Mouse (Mus musculus): ENCODE results near the gene Lamb1. TPM values are rescaled to one million over a fixed set of nuclear protein-coding genes. Genes with fewer than 3 reads are reported as not detected.
A peak's percentile ranks its signal among the peaks of the same experiment; 100 is the strongest.

The Lamb1 gene
- 10 to 100 TPM; 10.8 to 13.2 TPM for total RNA-seq (2021)
- long read RNA-seq, experiment 1, full-length matches to known transcripts: 10 of 15 reads
- long read RNA-seq, experiment 1, partial matches to known transcripts: 4 of 15 reads
- long read RNA-seq, experiment 1, other reads (novel, unspliced or antisense): 1 of 15 reads
- long read RNA-seq, experiment 2, full-length matches to known transcripts: 2 of 8 reads
- long read RNA-seq, experiment 2, partial matches to known transcripts: 6 of 8 reads
- long read RNA-seq, experiment 2, other reads (novel, unspliced or antisense): 0 of 8 reads

- DNase-seq (ENCODE audit: low spot score): peak; percentile 63
Measured at GRCm38 (mm10) chr12:31265005-31265721, at the start of gene Lamb1. Lamb1 (plus strand) TSS chr12:31265234.

- DNase-seq (ENCODE audit: low spot score): no peak
Measured at GRCm38 (mm10) chr12:31217232-31217631, 47.8 kb upstream of the Lamb1 start.

- no peak for DNase-seq (ENCODE audit: low spot score)
Measured at GRCm38 (mm10) chr12:31218774-31219173, 46.3 kb upstream of the Lamb1 start.

- DNase-seq (ENCODE audit: low spot score): no peak
Measured at GRCm38 (mm10) chr12:31221522-31221921, 43.5 kb upstream of the Lamb1 start.

- DNase-seq (ENCODE audit: low spot score): no peak
Measured at GRCm38 (mm10) chr12:31222282-31222681, 42.8 kb upstream of the Lamb1 start.

- DNase-seq (ENCODE audit: low spot score): no peak
Measured at GRCm38 (mm10) chr12:31222741-31223140, 42.3 kb upstream of the Lamb1 start.

- DNase-seq (ENCODE audit: low spot score): no peak
Measured at GRCm38 (mm10) chr12:31225451-31225850, 39.6 kb upstream of the Lamb1 start.

GRCm38 (mm10) chr12:31227167-31227566, 37.9 kb upstream of the Lamb1 start:
- no peak for DNase-seq (ENCODE audit: low spot score)

- DNase-seq (ENCODE audit: low spot score): no peak
Measured at GRCm38 (mm10) chr12:31228878-31229277, 36.2 kb upstream of the Lamb1 start.

- no peak for DNase-seq (ENCODE audit: low spot score)
Measured at GRCm38 (mm10) chr12:31232635-31233034, 32.4 kb upstream of the Lamb1 start.

GRCm38 (mm10) chr12:31235018-31235417, 30.0 kb upstream of the Lamb1 start:
- DNase-seq (ENCODE audit: low spot score): no peak

- no peak for DNase-seq (ENCODE audit: low spot score)
Measured at GRCm38 (mm10) chr12:31236861-31237595, 28.0 kb upstream of the Lamb1 start.

GRCm38 (mm10) chr12:31239031-31239583, 25.9 kb upstream of the Lamb1 start:
- no peak for DNase-seq (ENCODE audit: low spot score)

GRCm38 (mm10) chr12:31239798-31240197, 25.2 kb upstream of the Lamb1 start:
- DNase-seq (ENCODE audit: low spot score): no peak

- DNase-seq (ENCODE audit: low spot score): no peak
Measured at GRCm38 (mm10) chr12:31240470-31240869, 24.6 kb upstream of the Lamb1 start, which contains the start of gene Gm6993. Gm6993 (plus strand) TSS chr12:31240770.

GRCm38 (mm10) chr12:31241595-31242342, 23.3 kb upstream of the Lamb1 start:
- no peak for DNase-seq (ENCODE audit: low spot score)

GRCm38 (mm10) chr12:31244001-31244400, 21.0 kb upstream of the Lamb1 start:
- no peak for DNase-seq (ENCODE audit: low spot score)

GRCm38 (mm10) chr12:31244691-31245090, 20.3 kb upstream of the Lamb1 start:
- no peak for DNase-seq (ENCODE audit: low spot score)

- no peak for DNase-seq (ENCODE audit: low spot score)
Measured at GRCm38 (mm10) chr12:31246153-31246552, 18.9 kb upstream of the Lamb1 start.

GRCm38 (mm10) chr12:31246615-31247014, 18.4 kb upstream of the Lamb1 start:
- no peak for DNase-seq (ENCODE audit: low spot score)

GRCm38 (mm10) chr12:31248165-31248564, 16.9 kb upstream of the Lamb1 start:
- no peak for DNase-seq (ENCODE audit: low spot score)

Data from gastrocnemius, adult 18-20 months (tissue).